Mouse (Mus musculus) liver, embryonic 14.5 days (tissue): Measurements from ENCODE around the gene Ralb. TPM values are rescaled to one million over a fixed set of nuclear protein-coding genes. Genes with fewer than 3 reads are reported as not detected.

Experiments
- ATAC-seq: fragments of 200-750 bp; cut with Nextera tagmentation; 2 replicates; pipeline ENCODE4 v1.8.0; 2017; ENCODE audit warnings: moderate number of reproducible peaks, mild to moderate bottlenecking, moderate library complexity; ENCODE audit not compliant: insufficient read depth
- DNase-seq, 3 experiments: peaks; one replicate each; pipeline ENCODE4 v3.0.0-alpha.2; 2012 to 2013; ENCODE audit warnings: low read depth in 3 of 3, low spot score in 3 of 3
- H3K27ac ChIP-seq: fragments of 300-500 bp; sonication (generic); 2 replicates; pipeline ENCODE4 v1.5.1; 2014; ENCODE audit warnings: moderate library complexity, mild to moderate bottlenecking, control low read depth, inconsistent platforms
- H3K27me3 ChIP-seq: fragments of 300-500 bp; sonication (generic); 2 replicates; pipeline ENCODE4 v1.6.1; 2014; ENCODE audit warnings: mild to moderate bottlenecking, low read length, moderate library complexity; ENCODE audit not compliant: control insufficient read depth, insufficient read depth
- H3K36me3 ChIP-seq: fragments of 300-500 bp; sonication (generic); replicated peaks from 2 replicates; pipeline ENCODE4 v1.6.1; 2014; ENCODE audit warnings: low read depth; ENCODE audit not compliant: control insufficient read depth, insufficient read depth
- H3K4me1 ChIP-seq, 2 experiments: fragments of 200-500 bp in 1 of 2; fragments of 300-500 bp in 1 of 2; sonication (generic) in 1 of 2; replicated peaks; 2 replicates each; pipeline ENCODE4 v1.6.1; 2012 to 2014; ENCODE audit warnings: antibody characterized with exemption in 1 of 2, inconsistent platforms in 1 of 2, low read length in 1 of 2; ENCODE audit not compliant: control insufficient read depth in 2 of 2, insufficient read depth in 2 of 2
- H3K4me2 ChIP-seq: fragments of 300-500 bp; sonication (generic); 2 replicates; pipeline ENCODE4 v1.6.1; 2014; ENCODE audit warnings: low read depth, mild to moderate bottlenecking, control low read depth, moderate library complexity
- H3K4me3 ChIP-seq, 2 experiments: fragments of 200-500 bp in 1 of 2; fragments of 300-500 bp in 1 of 2; sonication (generic) in 1 of 2; 2 replicates each; pipeline ENCODE4 v1.5.1; 2012 to 2014; ENCODE audit warnings: low read depth in 2 of 2, low read length in 2 of 2, mild to moderate bottlenecking in 2 of 2, control low read depth in 1 of 2, inconsistent platforms in 1 of 2, moderate library complexity in 1 of 2; ENCODE audit not compliant: insufficient read depth in 1 of 2
- H3K9ac ChIP-seq: fragments of 300-500 bp; sonication (generic); replicated peaks from 2 replicates; pipeline ENCODE4 v1.6.1; 2014; ENCODE audit warnings: mild to moderate bottlenecking, control low read depth, moderate library complexity
- H3K9me3 ChIP-seq: fragments of 300-500 bp; sonication (generic); 2 replicates; pipeline ENCODE4 v1.6.1; 2016; ENCODE audit warnings: low read length, mixed read lengths; ENCODE audit not compliant: control insufficient read depth
- CTCF ChIP-seq: IDR thresholded peaks from 2 replicates; pipeline ENCODE4 v1.5.1; 2016; ENCODE audit warnings: antibody characterized with exemption, low read depth, control low read depth
- EP300 ChIP-seq: IDR thresholded peaks from 2 replicates; pipeline ENCODE4 v1.6.1; 2016; ENCODE audit warnings: antibody characterized with exemption, low read depth
- WGBS: fragments of 180-500 bp; shearing (Covaris S2); extraction: QIAGEN DNeasy Blood & Tissue Kit; methylation state at CpG from one replicate; pipeline ENCODE4 v1.1.7; 2014; ENCODE audit not compliant: insufficient replicate concordance; 5-methylcytosine and 5-hydroxymethylcytosine counted together
- polyA plus RNA-seq, 2 experiments: library from polyadenylated mRNA; depleted of rRNA in 1 of 2; stranded (reverse) in 1 of 2; unstranded in 1 of 2; fragments of >200 nt; fragmentation: Nextera tagmentation in 1 of 2; extraction: Ambion mirVana in 1 of 2; gene quantifications; 2 replicates each; pipeline versions ENCODE4 v1.2.1 to v1.2.3; 2012 to 2014

Ralb gene
- polyA plus RNA-seq, 2 experiments, result 11.6 to 25.7 TPM

- DNase-seq, result no peak
- Histone ChIP-seq H3K9ac (no peak overlapping the region), H3K27me3 (peaks cover 56% of the 10 kb centered on the region), H3K4me1 (no peaks in the 10 kb centered on the region), H3K4me3 (peak overlapping the region; percentile 28 to 47), H3K4me2 (peak overlapping the region; percentile 64), H3K27ac (no peak overlapping the region), H3K9me3 (no peaks in the 10 kb centered on the region), H3K36me3 (no peaks in the 10 kb centered on the region)
- WGBS, result under 1% methylated on average over 52 of the region's 78 CpGs
- TF ChIP-seq CTCF (no peak), EP300 (no peak)
- peak; percentile 34; the same call in 1 of the 2 replicates for ATAC-seq
Observed at GRCm38 (mm10) chr1:119420984-119421575, 83.5 kb downstream of the Ralb start.

Other genes with a start within 250 kb of the Ralb start
- 0.08 and 0.09 TPM in 2 replicates for gene Inhbb, start 82.5 kb downstream of the Ralb start, polyA plus RNA-seq (2012; rRNA removed)
- gene Inhbb, start 82.5 kb downstream of the Ralb start, polyA plus RNA-seq (2014; fragmentation: Nextera tagmentation; extraction: Ambion mirVana), result 0.03 TPM in 2 replicates
- gene Tmem185b, start 21.4 kb upstream of the Ralb start, polyA plus RNA-seq (2012; rRNA removed), result 6.0 and 7.0 TPM in 2 replicates
- gene Tmem185b, start 21.4 kb upstream of the Ralb start, polyA plus RNA-seq (2014; fragmentation: Nextera tagmentation; extraction: Ambion mirVana), result 5.9 and 8.2 TPM in 2 replicates
- 4.0 and 6.4 TPM in 2 replicates for gene Epb41l5, start 144.2 kb upstream of the Ralb start, polyA plus RNA-seq (2012; rRNA removed)
- gene Epb41l5, start 144.2 kb upstream of the Ralb start, polyA plus RNA-seq (2014; fragmentation: Nextera tagmentation; extraction: Ambion mirVana), result 12.9 and 13.1 TPM in 2 replicates